Mouse (Mus musculus): Measurements from ENCODE around the gene Exoc3l2.

Gene Exoc3l2

GRCm38 (mm10) chr7:19496214-19496555, 33.1 kb downstream of the Exoc3l2 start:
- Histone ChIP-seq H3K27me3 (ENCODE audit: insufficient read depth, low read length) (peaks cover 44% of the 10 kb centered on the region), H3K4me1 (replicated peaks; ENCODE audit: low read depth, low read length) (peaks cover 61% of the 10 kb centered on the region), H3K4me3 (replicated peaks; ENCODE audit: low read length) (peak overlapping the region; percentile 67), H3K9me3 (ENCODE audit: low read length) (0 out of 2 replicates have a peak, but pooled peaks cover 3% of the 10 kb centered on the region), H3K36me3 (ENCODE audit: insufficient read depth, low read length) (no peaks in the 10 kb centered on the region)
- TF ChIP-seq POU5F1 (IDR thresholded peaks at IDR 0.05; ENCODE audit: borderline replicate concordance, low read length), result no peak
- TF ChIP-seq CTCF (conservative IDR thresholded peaks at IDR 0.05; ENCODE audit: low read length), result no peak
- no peak for TF ChIP-seq NANOG (IDR thresholded peaks at IDR 0.05; ENCODE audit: borderline replicate concordance, low read length)

- peaks cover 25% of the 10 kb centered on the region for H3K27me3 ChIP-seq (ENCODE audit: insufficient read depth, low read length)
- TF ChIP-seq NANOG (IDR thresholded peaks at IDR 0.05; ENCODE audit: borderline replicate concordance, low read length), result no peak
- no peak for TF ChIP-seq CTCF (conservative IDR thresholded peaks at IDR 0.05; ENCODE audit: low read length)
- TF ChIP-seq POU5F1 (IDR thresholded peaks at IDR 0.05; ENCODE audit: borderline replicate concordance, low read length), result no peak
- peaks cover 57% of the 10 kb centered on the region for H3K4me1 ChIP-seq (replicated peaks; ENCODE audit: low read depth, low read length)
- H3K4me3 ChIP-seq (replicated peaks; ENCODE audit: low read length), result no peak overlapping the region
- H3K36me3 ChIP-seq (ENCODE audit: insufficient read depth, low read length), result no peaks in the 10 kb centered on the region
- 0 out of 2 replicates have a peak, but pooled peaks cover 3% of the 10 kb centered on the region for H3K9me3 ChIP-seq (ENCODE audit: low read length)
Measured at GRCm38 (mm10) chr7:19498326-19498725, 35.2 kb downstream of the Exoc3l2 start.

DNA sequence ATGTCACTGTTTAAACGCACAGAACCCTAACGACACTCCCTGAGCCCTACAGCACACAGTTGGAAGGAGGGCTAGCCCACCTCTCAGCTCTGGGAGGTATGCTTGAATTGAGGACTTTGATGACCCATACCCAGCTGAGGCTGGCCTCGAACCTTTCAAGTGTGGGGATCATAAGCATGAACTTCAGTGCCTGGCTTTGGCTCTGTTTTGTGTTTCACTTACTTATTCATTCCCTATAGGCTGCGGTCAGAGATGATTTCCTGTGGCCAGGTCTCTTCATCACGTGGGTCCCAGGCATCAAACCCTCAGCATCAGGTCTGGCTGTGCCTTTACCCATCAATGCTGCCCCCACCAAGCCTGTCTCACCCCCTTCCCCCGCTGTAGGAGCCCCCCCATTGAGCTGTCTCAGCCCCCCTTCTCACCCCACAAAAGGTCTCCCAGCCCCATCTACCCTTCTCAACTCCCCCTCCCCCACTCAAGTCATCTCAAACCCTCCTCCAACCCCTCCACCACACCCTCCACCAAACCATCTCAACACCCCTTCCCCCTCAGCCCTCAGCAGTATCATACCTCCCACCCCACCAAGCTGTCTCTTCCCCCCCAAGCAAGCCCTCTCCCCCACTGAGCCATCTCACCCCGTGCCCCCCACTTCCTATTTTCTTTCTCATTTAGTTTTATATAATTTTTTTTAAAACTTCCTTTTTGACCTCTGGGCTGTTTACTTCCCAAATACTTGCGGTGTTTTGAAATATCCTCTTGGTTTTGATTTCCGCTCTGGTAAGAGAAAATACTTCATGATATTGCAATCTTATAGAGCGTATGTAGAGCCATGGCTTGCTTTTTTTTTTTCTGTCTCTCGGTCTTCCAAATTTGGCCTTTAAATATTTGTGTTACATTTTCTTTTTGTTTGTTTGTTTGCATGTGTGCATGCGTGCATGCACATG, 37.6 kb downstream of the Exoc3l2 start:
- no peak for TF ChIP-seq POU5F1 (IDR thresholded peaks at IDR 0.05; ENCODE audit: borderline replicate concordance, low read length)
- TF ChIP-seq CTCF (conservative IDR thresholded peaks at IDR 0.05; ENCODE audit: low read length), result no peak
- TF ChIP-seq NANOG (IDR thresholded peaks at IDR 0.05; ENCODE audit: borderline replicate concordance, low read length), result no peak
- Histone ChIP-seq H3K4me1 (replicated peaks; ENCODE audit: low read depth, low read length) (peaks cover 56% of the 10 kb centered on the region), H3K4me3 (replicated peaks; ENCODE audit: low read length) (no peak overlapping the region), H3K27me3 (ENCODE audit: insufficient read depth, low read length) (peaks cover 5% of the 10 kb centered on the region), H3K36me3 (ENCODE audit: insufficient read depth, low read length) (no peaks in the 10 kb centered on the region), H3K9me3 (ENCODE audit: low read length) (no peaks in the 10 kb centered on the region)

GRCm38 (mm10) chr7:19501658-19502057, 38.5 kb downstream of the Exoc3l2 start:
- peaks cover 54% of the 10 kb centered on the region for H3K4me1 ChIP-seq (replicated peaks; ENCODE audit: low read depth, low read length)
- no peak overlapping the region for H3K4me3 ChIP-seq (replicated peaks; ENCODE audit: low read length)
- no peaks in the 10 kb centered on the region for H3K9me3 ChIP-seq (ENCODE audit: low read length)
- TF ChIP-seq NANOG (IDR thresholded peaks at IDR 0.05; ENCODE audit: borderline replicate concordance, low read length), result no peak
- no peak for TF ChIP-seq POU5F1 (IDR thresholded peaks at IDR 0.05; ENCODE audit: borderline replicate concordance, low read length)
- no peak for TF ChIP-seq CTCF (conservative IDR thresholded peaks at IDR 0.05; ENCODE audit: low read length)
- no peaks in the 10 kb centered on the region for H3K36me3 ChIP-seq (ENCODE audit: insufficient read depth, low read length)
- no peaks in the 10 kb centered on the region for H3K27me3 ChIP-seq (ENCODE audit: insufficient read depth, low read length)

DNA sequence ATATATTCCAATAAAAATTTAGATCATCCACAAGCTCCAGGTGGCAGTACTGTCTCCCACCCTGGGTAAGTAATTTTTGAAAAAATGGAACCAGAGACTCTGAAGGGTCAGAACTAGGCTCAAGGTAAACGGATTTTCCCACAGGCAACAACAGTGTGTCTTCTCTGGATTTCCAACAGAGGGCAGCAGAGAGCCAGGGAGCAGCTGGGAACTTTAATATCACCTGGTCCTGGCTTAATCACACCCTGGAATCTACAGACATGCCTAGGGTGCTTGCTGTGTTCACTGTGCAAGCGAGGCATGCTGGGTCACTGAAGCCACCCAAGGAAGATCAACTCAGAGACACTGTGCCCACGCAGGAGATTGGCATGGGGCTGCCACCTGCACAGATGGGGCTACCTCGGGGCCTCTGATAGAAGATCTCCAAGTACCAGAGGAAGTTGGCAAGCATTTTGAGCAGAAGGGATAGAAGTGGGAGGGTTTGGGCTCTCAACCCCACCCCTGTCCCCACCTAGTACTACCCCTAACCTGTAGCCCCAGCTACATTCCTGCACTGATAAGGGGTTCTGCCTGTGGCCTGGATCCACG, 40.4 kb downstream of the Exoc3l2 start:
- Histone ChIP-seq H3K36me3 (ENCODE audit: insufficient read depth, low read length) (no peaks in the 10 kb centered on the region), H3K27me3 (ENCODE audit: insufficient read depth, low read length) (no peaks in the 10 kb centered on the region), H3K9me3 (ENCODE audit: low read length) (no peaks in the 10 kb centered on the region), H3K4me3 (replicated peaks; ENCODE audit: low read length) (no peak overlapping the region), H3K4me1 (replicated peaks; ENCODE audit: low read depth, low read length) (peaks cover 51% of the 10 kb centered on the region)
- TF ChIP-seq CTCF (conservative IDR thresholded peaks at IDR 0.05; ENCODE audit: low read length), result peak; percentile 87
- no peak for TF ChIP-seq POU5F1 (IDR thresholded peaks at IDR 0.05; ENCODE audit: borderline replicate concordance, low read length)

GRCm38 (mm10) chr7:19506326-19506725, 43.2 kb downstream of the Exoc3l2 start:
- peak; percentile 35 for TF ChIP-seq CTCF (conservative IDR thresholded peaks at IDR 0.05; ENCODE audit: low read length)
- TF ChIP-seq NANOG (IDR thresholded peaks at IDR 0.05; ENCODE audit: borderline replicate concordance, low read length), result no peak
- Histone ChIP-seq H3K4me1 (replicated peaks; ENCODE audit: low read depth, low read length) (peaks cover 44% of the 10 kb centered on the region), H3K36me3 (ENCODE audit: insufficient read depth, low read length) (no peaks in the 10 kb centered on the region), H3K27me3 (ENCODE audit: insufficient read depth, low read length) (no peaks in the 10 kb centered on the region), H3K9me3 (ENCODE audit: low read length) (no peaks in the 10 kb centered on the region), H3K4me3 (replicated peaks; ENCODE audit: low read length) (peak overlapping the region; percentile 89)

DNA sequence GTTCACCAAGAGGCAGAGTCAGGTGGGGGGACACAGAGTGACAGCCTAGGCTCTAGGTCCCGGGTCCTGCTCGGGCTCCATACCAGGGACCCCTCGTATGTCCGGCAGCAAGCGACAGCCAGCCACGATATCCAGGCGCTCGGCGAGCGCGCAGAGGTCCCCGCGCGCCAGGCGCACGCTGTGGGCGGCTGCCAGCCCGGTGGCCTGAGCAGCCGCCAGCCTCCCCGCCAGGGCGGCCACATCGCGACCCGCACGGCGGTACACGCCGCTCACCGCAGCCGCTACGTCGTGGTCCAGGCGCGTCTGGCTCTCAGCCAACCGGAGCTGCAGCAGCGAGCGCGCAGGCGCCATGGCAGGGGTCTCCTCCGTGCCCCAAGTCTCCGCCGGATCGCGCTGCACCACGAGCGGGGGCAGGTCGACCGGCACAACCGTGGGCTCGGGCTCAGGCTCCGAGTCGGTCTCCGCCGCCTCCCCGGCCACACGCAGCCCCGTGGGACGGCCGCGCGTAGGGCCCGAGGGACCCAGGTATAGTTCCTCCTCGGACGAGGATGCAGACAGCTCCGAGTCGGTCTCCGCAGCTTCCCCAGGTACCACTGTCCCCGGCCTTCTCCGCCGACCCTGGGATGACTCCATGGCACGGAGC, 44.0 kb downstream of the Exoc3l2 start:
- H3K9me3 ChIP-seq (ENCODE audit: low read length), result no peaks in the 10 kb centered on the region
- H3K36me3 ChIP-seq (ENCODE audit: insufficient read depth, low read length), result no peaks in the 10 kb centered on the region
- H3K27me3 ChIP-seq (ENCODE audit: insufficient read depth, low read length), result no peaks in the 10 kb centered on the region
- peaks cover 42% of the 10 kb centered on the region for H3K4me1 ChIP-seq (replicated peaks; ENCODE audit: low read depth, low read length)
- TF ChIP-seq POU5F1 (IDR thresholded peaks at IDR 0.05; ENCODE audit: borderline replicate concordance, low read length) (no peak), NANOG (IDR thresholded peaks at IDR 0.05; ENCODE audit: borderline replicate concordance, low read length) (no peak), CTCF (conservative IDR thresholded peaks at IDR 0.05; ENCODE audit: low read length) (no peak)
- peak overlapping the region; percentile 89 for H3K4me3 ChIP-seq (replicated peaks; ENCODE audit: low read length)

DNA sequence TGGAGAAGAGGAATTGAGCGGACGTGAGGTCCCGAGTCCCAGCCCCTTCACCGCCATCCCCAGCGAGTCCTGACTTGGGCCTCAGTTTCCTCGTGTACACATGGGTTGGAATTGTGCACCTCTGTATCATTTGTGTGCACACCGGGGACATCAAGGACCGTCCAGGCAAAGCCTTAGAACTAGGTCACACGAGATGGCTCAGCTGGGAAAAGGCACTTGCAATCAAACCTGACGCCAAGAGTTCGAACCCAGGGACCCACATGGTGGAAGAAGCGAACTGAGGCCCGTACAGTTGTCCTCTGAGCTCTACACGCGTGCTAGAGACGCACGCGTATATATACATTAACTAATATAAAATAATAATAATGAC, 44.5 kb downstream of the Exoc3l2 start:
- Histone ChIP-seq H3K4me3 (replicated peaks; ENCODE audit: low read length) (peak overlapping the region; percentile 89), H3K4me1 (replicated peaks; ENCODE audit: low read depth, low read length) (peaks cover 46% of the 10 kb centered on the region), H3K27me3 (ENCODE audit: insufficient read depth, low read length) (no peaks in the 10 kb centered on the region), H3K36me3 (ENCODE audit: insufficient read depth, low read length) (no peaks in the 10 kb centered on the region), H3K9me3 (ENCODE audit: low read length) (no peaks in the 10 kb centered on the region)
- no peak for TF ChIP-seq POU5F1 (IDR thresholded peaks at IDR 0.05; ENCODE audit: borderline replicate concordance, low read length)
- TF ChIP-seq CTCF (conservative IDR thresholded peaks at IDR 0.05; ENCODE audit: low read length), result no peak
- TF ChIP-seq NANOG (IDR thresholded peaks at IDR 0.05; ENCODE audit: borderline replicate concordance, low read length), result no peak

Data from E14TG2a.4 (cell line).